21 mouse cellular contexts compared by ENCODE assay signal in genomic region chr13:101244326-101244725, GRCm38 (mm10).
DNase-seq lines count a peak whose midpoint lies in the region; ATAC-seq and TF ChIP-seq lines count a peak whose summit lies in the region.
"Had no signal": no experiment of that assay in that cellular context is flagged by ENCODE, and none has a peak within 500 bp of the region (broad histone marks: within the 10 kb centered on the region; RNA-seq: fewer than 3 reads in every experiment).

No protein-coding gene starts in this region.

- peak; percentile 57 for ATAC-seq in Patski
- ATAC-seq: forebrain, embryonic 13.5 days; forebrain, postnatal 0 days; hindbrain, embryonic 16.5 days; inflammation-experienced regulatory T-cells, adult 6 months had no signal

- intact Hi-C loops in heart, postnatal 25 days (cut with DNase I), result no loop called here

- H3K27me3 ChIP-seq in Patski, result no peaks in the 10 kb centered on the region
- H3K27me3 ChIP-seq: embryonic facial prominence, embryonic 13.5 days; forebrain, embryonic 13.5 days; heart, embryonic 13.5 days; hindbrain, embryonic 12.5 days had no signal

- POLR2A ChIA-PET in Patski (lab: Charles Lee), result no interaction called here

- TF ChIP-seq CTCF in Patski (IDR thresholded peaks at IDR 0.05), result no peak

- CTCF ChIA-PET in Patski (lab: Charles Lee), result no interaction called here

- in situ Hi-C loops in Patski (cut with MboI; ENCODE audit: low pct_unique_long_range_greater_than_20kb), result no loop called here

- peak; percentile 46 for DNase-seq in heart, adult 11 months
- DNase-seq in heart, postnatal 25 days (ENCODE audit: low spot score), result no peak
- DNase-seq in MN1 (ENCODE audit: low spot score) (peak; percentile 83), Patski (ENCODE audit: low read depth, low spot score) (peak; percentile 56)
- DNase-seq in skeletal muscle tissue, adult 2 months (ENCODE audit: low read depth, low spot score), result peak; percentile 66
- DNase-seq in layer of hippocampus, postnatal 10 days (ENCODE audit: low spot score in 2 of 2), result no peak
- no peak for DNase-seq in cerebellum, postnatal 25 days
- DNase-seq: adrenal gland, adult 8-10 months; cerebellum, adult 11-12 months; cerebellum, adult 9-10 months; cerebellum, postnatal 36 days; forebrain, postnatal 0 days; gastrocnemius, postnatal 14 days; heart, postnatal 4 days; kidney, adult 18-20 months had no signal

Comparison
In these comparisons a context has a peak if more than half of its experiments do, and no peak if none do; other contexts are left out.
1. DNase-seq: peak in heart, adult 11 months (single experiment), MN1 (single experiment), Patski (single experiment) and skeletal muscle tissue, adult 2 months (single experiment); none in heart, postnatal 25 days (single experiment), layer of hippocampus, postnatal 10 days (0 of 2) and cerebellum, postnatal 25 days (0 of 2).